Mouse (Mus musculus) thymus, postnatal 36 days (tissue): ENCODE data around the gene Ercc2.

Source experiments
- DNase-seq, 2 experiments: peaks; one replicate each; pipeline ENCODE4 v3.0.0; 2022; ENCODE audit warnings: mixed read lengths in 2 of 2

The Ercc2 gene

DNA sequence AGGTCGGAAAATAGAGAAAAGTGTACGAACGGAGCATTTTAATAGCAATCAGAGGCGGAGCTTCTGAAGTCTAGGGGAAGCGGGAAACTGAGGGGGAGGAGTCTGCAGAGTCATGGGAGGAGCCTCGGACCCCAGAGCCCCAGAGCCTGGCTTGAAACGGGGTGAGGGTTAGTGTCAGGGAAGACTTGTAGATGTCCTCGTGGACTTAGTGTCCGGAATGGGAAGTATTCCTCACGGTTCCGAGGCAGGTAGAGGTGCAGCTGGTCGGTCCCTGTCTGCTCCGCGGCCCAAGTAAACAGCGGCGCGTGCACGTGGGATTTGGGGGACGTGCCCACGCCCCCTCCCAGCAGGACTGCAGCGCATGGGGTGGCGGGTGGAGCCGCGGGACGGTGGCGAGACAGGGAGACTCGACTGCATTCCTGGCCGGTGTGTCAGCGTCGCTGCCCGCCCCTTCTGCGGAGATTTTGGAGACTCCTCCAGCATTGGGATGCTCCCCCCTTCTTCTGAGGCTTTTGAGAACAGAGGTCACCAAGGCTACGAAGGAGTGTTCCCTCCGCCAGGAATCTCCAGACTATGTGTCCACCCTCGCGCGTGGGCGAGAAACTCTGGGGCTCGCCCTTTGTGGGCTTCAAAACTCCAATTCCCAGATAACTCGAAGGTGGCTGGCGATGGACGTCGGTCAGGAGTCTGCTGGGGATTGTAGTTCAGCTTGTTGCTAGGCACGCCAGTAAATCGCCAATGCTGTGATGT lies 21.7 kb upstream of the Ercc2 start:
- DNase-seq: peak; percentile 57 to 68

DNA sequence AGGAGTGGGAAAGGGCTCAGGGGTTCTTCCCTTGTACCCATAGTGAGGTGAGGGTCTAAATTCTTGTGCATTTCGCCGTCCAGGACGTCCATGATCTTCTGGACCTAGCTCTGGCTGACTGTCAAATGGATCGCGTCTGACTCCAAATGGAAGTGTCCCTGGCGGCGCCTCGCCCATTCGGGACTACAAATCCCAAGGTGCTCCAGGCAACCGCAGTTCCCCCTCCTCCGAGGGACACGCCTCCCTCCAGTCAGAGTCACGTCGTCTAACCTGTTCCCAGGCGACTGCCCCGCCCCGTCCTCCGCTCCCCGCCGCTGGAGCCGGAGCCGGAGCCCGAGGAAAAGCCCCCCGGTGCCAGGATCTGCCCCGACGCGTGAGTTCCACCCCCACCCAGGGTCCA lies 20.9 kb upstream of the Ercc2 start:
- DNase-seq: peak; percentile 49 to 74

DNA sequence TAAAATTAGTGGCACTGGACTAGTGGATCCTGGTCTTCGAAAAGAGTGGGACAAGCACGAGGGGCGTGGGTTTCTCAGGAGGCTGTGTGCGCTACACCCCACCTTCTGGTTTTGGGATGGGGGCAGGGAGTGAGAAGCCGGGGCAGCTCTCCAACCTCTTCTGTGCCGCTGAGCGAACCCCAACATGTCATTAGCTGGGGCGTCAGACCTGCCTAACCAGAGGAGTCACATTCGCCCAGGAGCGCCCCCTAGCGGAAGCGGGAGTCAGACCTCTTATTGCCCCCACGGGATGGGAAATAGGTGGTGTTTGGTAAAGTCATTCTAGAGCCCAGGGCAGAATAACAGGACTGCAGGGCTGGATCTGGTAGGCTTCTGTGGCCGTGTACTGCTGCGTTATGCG lies 20.1 kb upstream of the Ercc2 start:
- peak; percentile 76 to 79 for DNase-seq

- DNase-seq: no peak
Measured at GRCm38 (mm10) chr7:19362276-19362675, 19.5 kb upstream of the Ercc2 start.

DNA sequence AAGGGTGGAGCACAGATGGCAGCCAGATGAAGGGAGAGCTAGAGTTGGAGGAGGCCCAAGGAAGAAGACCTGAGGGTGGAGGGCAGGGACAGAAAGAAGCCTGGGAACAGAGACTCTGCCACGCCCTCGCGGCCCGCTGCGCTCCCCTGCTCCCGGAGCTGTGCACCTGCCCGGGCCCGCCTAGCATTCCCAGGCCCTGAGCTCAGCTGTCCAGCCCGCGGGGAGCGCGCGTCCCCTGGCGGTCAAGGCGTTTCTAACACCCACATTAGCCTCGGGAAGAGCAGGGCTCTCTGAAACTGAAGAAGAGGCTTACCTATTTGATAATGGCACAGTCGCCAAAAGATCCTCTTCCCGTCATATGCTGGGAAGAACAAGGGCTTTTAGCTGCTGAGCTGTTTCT lies 17.9 kb upstream of the Ercc2 start:
- peak; percentile 74 to 75 for DNase-seq

DNA sequence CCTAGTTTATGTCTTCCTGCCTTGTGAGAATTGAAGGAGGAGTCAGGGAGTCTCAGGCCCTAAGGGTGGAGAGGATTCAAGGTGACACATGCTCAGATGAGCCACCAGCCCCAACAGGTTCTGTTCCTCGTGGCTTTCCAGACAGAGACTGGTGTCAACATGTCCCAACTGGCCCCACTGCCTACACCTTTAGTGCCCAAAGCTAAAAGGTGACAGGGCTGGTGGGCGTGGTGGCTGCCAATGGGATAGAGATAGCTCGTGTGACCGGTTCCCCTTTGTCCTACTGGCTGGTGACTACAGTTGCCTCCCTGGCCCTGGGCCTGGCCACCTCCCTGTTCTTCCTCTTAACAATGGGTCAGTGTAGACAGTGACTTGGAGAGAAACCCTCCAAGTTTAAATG lies 16.4 kb upstream of the Ercc2 start:
- no peak for DNase-seq

- DNase-seq: no peak
Measured at GRCm38 (mm10) chr7:19368380-19368779, 13.4 kb upstream of the Ercc2 start.

GRCm38 (mm10) chr7:19369823-19370425 lies 11.9 kb upstream of the Ercc2 start:
- peak; percentile 80 to 82 for DNase-seq

GRCm38 (mm10) chr7:19373367-19373766 lies 8.4 kb upstream of the Ercc2 start:
- no peak for DNase-seq

- DNase-seq: no peak
Measured at GRCm38 (mm10) chr7:19375368-19375767, 6.4 kb upstream of the Ercc2 start.

DNA sequence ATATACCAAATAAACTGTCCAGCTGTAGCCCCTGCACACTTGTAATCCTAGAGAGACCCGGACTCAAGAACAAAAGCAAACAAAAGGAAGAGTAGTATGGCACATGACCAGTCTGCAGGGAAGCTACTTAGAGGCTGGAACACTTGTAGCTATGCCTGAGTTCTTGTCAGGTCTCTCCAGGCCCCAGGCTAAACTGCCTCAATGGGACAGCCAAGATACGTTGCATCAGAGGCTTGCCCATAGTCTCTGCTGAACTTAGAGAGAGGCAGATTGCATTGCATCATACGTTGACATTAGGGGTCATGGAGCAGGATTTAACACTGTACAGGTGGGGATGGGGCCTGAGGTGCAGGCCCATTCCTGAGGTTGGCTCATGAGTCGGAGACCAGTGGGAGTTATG lies 5.8 kb upstream of the Ercc2 start:
- DNase-seq: no peak

- no peak for DNase-seq
Measured at GRCm38 (mm10) chr7:19378049-19378448, 3.8 kb upstream of the Ercc2 start.

GRCm38 (mm10) chr7:19382166-19382541 lies 344 bp downstream of the Ercc2 start:
- no peak for DNase-seq

DNA sequence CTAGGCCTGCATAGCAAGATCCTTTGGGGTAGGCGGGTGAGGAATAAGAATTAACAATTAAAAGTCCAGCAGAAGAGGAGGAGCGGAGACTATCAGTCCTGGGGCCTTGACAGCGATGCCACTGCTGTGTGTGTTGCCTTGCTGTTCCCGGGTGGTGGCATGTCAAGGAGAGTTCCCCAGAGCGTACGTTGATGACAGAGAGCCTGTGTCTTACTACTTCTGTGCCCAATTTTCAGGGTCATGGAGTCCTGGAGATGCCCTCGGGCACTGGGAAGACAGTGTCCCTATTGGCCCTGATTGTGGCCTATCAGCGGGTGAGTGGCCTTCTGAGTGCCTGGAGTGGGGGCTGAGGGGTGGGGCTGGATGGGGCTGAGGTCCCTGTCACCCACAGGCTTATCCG lies 1.9 kb downstream of the Ercc2 start:
- no peak for DNase-seq

GRCm38 (mm10) chr7:19388699-19389413 lies 7.0 kb downstream of the Ercc2 start:
- no peak for DNase-seq

DNA sequence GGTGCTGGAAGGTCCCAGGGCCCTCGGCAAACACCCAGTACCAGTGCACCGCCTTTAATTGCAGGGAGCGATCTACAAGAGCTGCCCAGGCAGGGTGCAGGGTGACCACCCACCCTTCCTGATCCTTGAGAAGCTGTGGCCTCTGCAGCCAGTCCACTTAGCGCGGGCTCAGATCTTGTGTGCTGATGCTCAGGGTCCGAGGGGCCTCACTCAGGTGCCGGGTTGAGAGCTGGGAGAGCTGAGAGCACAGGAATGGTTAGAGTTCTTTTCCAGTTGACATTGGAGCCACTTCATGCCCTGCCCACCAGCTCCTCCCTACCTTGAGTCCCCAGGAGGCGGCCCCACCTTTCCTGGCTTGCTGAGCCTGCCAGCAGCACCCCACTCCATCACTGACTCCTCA lies 12.7 kb downstream of the Ercc2 start:
- DNase-seq: no peak

GRCm38 (mm10) chr7:19399496-19400280 lies 17.9 kb downstream of the Ercc2 start:
- DNase-seq: peak; percentile 73 to 80

GRCm38 (mm10) chr7:19400946-19401345 lies 19.1 kb downstream of the Ercc2 start:
- no peak for DNase-seq

DNA sequence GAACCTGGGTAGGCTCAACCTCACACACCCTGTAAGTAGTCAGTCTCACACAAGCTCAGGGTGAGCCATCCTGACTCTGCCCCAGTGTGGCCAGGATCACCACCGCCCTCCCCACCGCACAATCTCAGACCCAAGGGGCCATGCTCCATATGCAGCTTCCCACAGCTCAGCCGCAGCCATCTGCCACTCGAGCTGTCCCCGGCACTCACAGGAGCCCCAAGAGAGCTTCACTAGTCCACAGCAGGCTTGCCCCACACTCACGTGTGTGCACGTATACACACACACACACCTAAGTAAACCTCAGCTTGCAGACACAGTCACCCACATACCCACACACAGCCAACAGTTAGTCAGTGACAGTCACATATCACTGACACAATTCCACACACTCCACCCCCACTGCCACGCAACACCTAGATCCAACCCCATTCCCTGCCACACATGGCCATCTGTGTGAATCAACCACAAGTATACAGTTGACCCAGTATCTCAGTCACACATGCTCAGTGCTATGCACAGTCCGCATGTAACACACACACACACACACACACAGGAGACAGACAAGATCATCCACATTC lies 20.8 kb downstream of the Ercc2 start:
- DNase-seq: no peak

GRCm38 (mm10) chr7:19403731-19404296 lies 22.0 kb downstream of the Ercc2 start, which contains the start of gene Klc3:
TSS of gene Klc3 (minus strand) at chr7:19404104.
- DNase-seq: peak; percentile 91 to 94

- DNase-seq: no peak
Measured at GRCm38 (mm10) chr7:19404476-19404875, 22.7 kb downstream of the Ercc2 start, which contains the start of gene Ckm. TSS of gene Ckm (plus strand) at chr7:19404776.

GRCm38 (mm10) chr7:19405417-19405816 lies 23.6 kb downstream of the Ercc2 start:
- DNase-seq: peak; percentile 79 to 86
